Mouse (Mus musculus): Measurements from ENCODE around the gene Pla2g12a. TPM values are rescaled to one million over a fixed set of nuclear protein-coding genes. Genes with fewer than 3 reads are reported as not detected.

The Pla2g12a gene
- polyA plus RNA-seq (2015; fragmentation: Nextera tagmentation; extraction: Ambion mirVana): 53.2 and 58.0 TPM in 2 replicates

DNA sequence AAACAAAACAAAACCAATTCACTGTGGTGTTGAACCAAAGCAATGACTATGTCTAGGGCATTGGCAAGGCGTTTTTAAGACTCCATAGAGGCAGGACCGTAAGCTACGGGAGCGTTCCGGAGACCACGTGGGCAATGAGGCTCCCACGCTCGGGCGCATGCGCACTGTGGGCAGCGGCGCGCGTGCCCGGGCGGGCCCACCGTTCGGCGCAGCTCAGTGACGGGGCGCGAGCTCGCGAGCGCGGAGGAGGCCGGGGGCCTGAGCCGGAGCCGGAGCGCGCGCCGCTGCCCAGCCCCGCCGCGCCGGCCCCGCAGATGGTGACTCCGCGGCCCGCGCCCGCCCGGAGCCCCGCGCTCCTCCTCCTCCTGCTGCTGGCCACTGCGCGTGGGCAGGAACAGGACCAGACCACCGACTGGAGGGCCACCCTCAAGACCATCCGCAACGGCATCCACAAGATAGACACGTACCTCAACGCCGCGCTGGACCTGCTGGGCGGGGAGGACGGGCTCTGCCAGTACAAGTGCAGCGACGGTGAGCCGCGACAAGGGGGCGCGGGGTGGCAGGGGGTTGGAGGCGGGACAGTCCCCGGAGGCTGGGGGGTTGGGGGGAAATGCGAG lies at the start of gene Pla2g12a:
Gene Pla2g12a (plus strand): TSS at position 202 of the 617 bp plus-strand sequence.
- Histone ChIP-seq H3K36me3 (no peaks in the 10 kb centered on the region), H3K9ac (peak within 1 kb of the TSS; percentile 65), H3K4me2 (peak within 1 kb of the TSS; percentile 91), H3K4me3 (peak within 1 kb of the TSS; percentile 63), H3K4me1 (replicated peaks) (peaks cover 13% of the 10 kb centered on the region), H3K27me3 (no peaks in the 10 kb centered on the region), H3K27ac (peak within 1 kb of the TSS; percentile 74), H3K9me3 (replicated peaks) (no peaks in the 10 kb centered on the region)
- under 1% methylated on average over 65 of the region's 66 CpGs for WGBS
- peak; percentile 89 for ATAC-seq (replicated peaks; ENCODE audit: insufficient number of reproducible peaks, insufficient read depth, low FRiP score, low read depth)

DNA sequence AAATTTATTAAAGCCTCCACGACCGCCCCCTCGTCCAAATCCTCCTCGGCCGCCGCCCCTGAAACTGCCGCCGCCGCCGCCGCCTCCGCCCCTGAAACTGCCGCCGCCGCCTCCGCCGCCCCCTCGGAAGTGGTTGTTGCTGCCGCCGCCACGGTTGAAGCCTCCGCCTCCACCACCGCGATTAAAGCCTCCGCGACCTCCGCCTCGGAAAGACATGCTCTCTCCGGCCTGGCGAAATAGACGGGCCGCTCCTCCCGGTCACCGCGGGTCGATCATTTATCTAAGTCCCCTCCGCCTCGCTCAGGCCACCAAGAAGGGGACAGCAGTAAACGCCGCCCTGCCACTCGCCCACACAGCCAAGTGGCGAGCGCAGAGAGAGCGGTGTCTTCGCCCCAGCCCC lies 47.8 kb upstream of the Pla2g12a start:
- Histone ChIP-seq H3K9ac (peak overlapping the region; percentile 82), H3K4me1 (replicated peaks) (peaks cover 16% of the 10 kb centered on the region), H3K4me2 (peak overlapping the region; percentile 75), H3K27me3 (no peaks in the 10 kb centered on the region; the same call in 1 of the 2 replicates), H3K27ac (peak overlapping the region; percentile 87), H3K36me3 (peaks cover 7% of the 10 kb centered on the region), H3K9me3 (replicated peaks) (no peaks in the 10 kb centered on the region), H3K4me3 (peak overlapping the region; percentile 91)
- under 1% methylated on average over 44 of the region's 45 CpGs for WGBS
- ATAC-seq (replicated peaks; ENCODE audit: insufficient number of reproducible peaks, insufficient read depth, low FRiP score, low read depth): no peak; the same call in 1 of the 2 replicates

DNA sequence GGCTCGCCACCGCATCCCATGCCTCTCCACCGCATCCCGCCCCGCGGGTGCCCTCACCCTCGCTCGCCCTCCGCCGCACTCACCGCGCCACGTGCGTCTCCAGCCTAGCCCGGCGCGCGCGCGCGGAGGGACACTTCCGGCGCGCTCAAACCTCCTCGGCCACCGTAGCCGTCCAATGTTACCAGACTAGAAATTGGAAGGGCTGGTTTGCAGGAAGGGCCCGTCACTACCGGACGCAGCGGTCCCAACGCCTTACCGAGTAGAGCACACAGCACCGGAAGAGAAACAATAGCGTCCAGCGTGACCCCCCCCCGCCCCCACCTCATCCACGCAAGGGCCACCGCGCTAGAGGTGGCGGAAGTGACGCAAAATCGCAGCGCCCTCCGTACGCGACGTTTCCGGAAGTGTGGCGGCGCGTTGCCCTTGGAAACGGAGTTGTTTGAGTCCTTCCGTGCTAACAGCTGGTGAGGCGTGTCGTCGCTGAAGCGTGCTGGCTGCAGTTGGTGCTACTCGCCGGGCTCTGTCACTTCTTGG lies 47.3 kb upstream of the Pla2g12a start, which contains the start of gene Gar1:
Gene Gar1 (minus strand): TSS at position 362 of the 534 bp plus-strand sequence.
- peak within 1 kb of the TSS; percentile 87 for H3K27ac ChIP-seq
- H3K4me3 ChIP-seq: peak within 1 kb of the TSS; percentile 91
- no peaks in the 10 kb centered on the region; the same call in 1 of the 2 replicates for H3K27me3 ChIP-seq
- WGBS: under 1% methylated on average over 60 of the region's 60 CpGs
- no peaks in the 10 kb centered on the region for H3K9me3 ChIP-seq (replicated peaks)
- ATAC-seq (replicated peaks; ENCODE audit: insufficient number of reproducible peaks, insufficient read depth, low FRiP score, low read depth): peak; percentile 89
- H3K4me1 ChIP-seq (replicated peaks): peaks cover 21% of the 10 kb centered on the region
- peaks cover 3% of the 10 kb centered on the region for H3K36me3 ChIP-seq
- peak within 1 kb of the TSS; percentile 75 for H3K4me2 ChIP-seq
- peak within 1 kb of the TSS; percentile 82 for H3K9ac ChIP-seq

DNA sequence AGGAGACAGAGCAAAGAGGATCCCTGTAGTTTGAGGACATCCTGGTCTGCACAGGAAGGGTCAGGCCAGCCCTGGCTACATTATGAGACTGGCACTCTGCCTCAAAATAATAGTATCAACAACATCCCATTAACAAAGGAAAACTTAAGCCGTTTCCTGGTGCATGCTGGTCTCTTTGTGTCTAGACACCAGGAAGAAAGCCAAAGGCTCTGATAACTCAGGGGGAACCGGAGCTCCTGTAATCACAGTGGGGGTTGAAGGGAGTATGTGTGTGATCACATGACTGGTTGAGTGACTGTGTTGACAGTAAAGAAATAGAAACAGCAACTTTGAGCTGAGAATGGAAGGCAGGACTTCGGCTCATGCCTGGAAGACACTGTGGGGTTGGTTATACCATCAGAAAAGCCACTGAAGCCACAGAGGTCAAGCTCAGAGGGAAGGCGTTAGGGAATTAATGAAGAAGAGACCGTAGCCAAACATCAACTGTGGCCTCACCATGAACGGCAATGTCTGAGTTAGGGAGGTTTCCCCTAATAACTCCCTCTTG lies 42.9 kb upstream of the Pla2g12a start, which contains the start of gene Cfi:
Gene Cfi (plus strand): TSS at position 497 of the 547 bp plus-strand sequence.
- ATAC-seq (replicated peaks; ENCODE audit: insufficient number of reproducible peaks, insufficient read depth, low FRiP score, low read depth): peak; percentile 36; the same call in 1 of the 2 replicates
- no peaks in the 10 kb centered on the region; the same call in 1 of the 2 replicates for H3K27me3 ChIP-seq
- H3K9ac ChIP-seq: peak within 1 kb of the TSS; percentile 17; the same call in 1 of the 2 replicates
- peak within 1 kb of the TSS; percentile 66 for H3K27ac ChIP-seq
- H3K36me3 ChIP-seq: no peaks in the 10 kb centered on the region
- 44% methylated on average over 6 of the region's 6 CpGs for WGBS
- H3K9me3 ChIP-seq (replicated peaks): no peaks in the 10 kb centered on the region
- H3K4me2 ChIP-seq: peak within 1 kb of the TSS; percentile 51
- peak within 1 kb of the TSS; percentile 17 for H3K4me3 ChIP-seq
- peaks cover 10% of the 10 kb centered on the region for H3K4me1 ChIP-seq (replicated peaks)

DNA sequence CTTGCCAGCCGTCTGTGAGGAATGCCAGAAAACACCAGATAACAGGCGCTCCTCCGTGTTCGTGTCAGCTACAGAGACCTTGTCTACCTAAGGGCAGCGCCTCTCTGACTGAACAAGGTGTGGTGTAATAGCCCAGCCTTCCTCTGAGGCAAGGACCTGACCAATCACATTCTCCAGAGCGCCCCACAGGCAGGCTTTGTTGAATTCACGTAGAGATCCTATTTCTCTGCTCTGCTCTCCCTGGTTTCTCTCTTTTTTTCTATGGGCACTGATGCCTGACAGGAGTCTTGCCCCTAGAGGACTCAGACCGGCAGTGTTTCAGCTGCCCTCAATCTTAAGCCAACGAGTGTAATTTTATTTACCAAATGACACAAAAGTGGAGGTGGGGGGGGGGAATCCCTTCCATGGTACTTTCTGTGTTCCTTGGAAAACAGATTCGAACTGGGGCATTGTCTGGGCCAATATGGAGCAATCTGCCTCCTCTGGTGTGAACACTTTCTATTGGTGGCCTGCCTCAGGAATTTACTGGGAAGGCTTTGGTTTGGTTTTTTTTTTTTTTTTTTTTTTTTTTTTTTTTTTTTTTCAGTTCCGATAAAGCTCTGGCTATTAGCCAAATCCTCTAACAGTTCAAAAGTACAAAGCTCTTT lies 42.2 kb upstream of the Pla2g12a start:
- peak overlapping the region; percentile 51 for H3K4me2 ChIP-seq
- WGBS: 18% methylated on average over 11 of the region's 11 CpGs
- peak overlapping the region; percentile 17; the same call in 1 of the 2 replicates for H3K9ac ChIP-seq
- H3K27ac ChIP-seq: peak overlapping the region; percentile 66; the same call in 1 of the 2 replicates
- no peaks in the 10 kb centered on the region; the same call in 1 of the 2 replicates for H3K27me3 ChIP-seq
- H3K9me3 ChIP-seq (replicated peaks): no peaks in the 10 kb centered on the region
- peaks cover 10% of the 10 kb centered on the region for H3K4me1 ChIP-seq (replicated peaks)
- H3K4me3 ChIP-seq: peak overlapping the region; percentile 17
- no peak for ATAC-seq (replicated peaks; ENCODE audit: insufficient number of reproducible peaks, insufficient read depth, low FRiP score, low read depth)
- H3K36me3 ChIP-seq: no peaks in the 10 kb centered on the region

DNA sequence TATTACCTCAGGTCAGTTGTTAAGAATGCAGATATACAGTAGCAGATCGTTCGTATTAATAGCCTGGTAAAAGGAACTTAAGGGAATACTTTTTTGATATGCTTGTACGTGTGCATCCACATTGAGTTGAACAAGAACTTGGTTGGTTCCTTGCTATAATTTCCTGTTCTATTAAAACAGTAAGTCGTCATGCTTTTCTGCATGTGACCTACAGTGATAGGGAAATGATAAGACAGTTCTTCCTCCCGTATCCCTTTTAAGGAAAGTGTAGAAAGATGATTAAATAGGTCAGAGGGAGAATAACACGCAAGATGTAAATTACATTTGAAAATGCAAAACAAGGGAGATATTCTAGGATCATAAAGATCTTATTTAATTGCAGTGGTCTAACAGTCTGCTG lies 41.4 kb upstream of the Pla2g12a start:
- Histone ChIP-seq H3K4me2 (no peak overlapping the region), H3K36me3 (no peaks in the 10 kb centered on the region), H3K9ac (no peak overlapping the region), H3K27ac (no peak overlapping the region), H3K4me1 (replicated peaks) (peaks cover 10% of the 10 kb centered on the region), H3K27me3 (no peaks in the 10 kb centered on the region; the same call in 1 of the 2 replicates), H3K9me3 (replicated peaks) (no peaks in the 10 kb centered on the region), H3K4me3 (no peak overlapping the region)
- 63% methylated on average over 6 of the region's 6 CpGs for WGBS
- no peak for ATAC-seq (replicated peaks; ENCODE audit: insufficient number of reproducible peaks, insufficient read depth, low FRiP score, low read depth)

DNA sequence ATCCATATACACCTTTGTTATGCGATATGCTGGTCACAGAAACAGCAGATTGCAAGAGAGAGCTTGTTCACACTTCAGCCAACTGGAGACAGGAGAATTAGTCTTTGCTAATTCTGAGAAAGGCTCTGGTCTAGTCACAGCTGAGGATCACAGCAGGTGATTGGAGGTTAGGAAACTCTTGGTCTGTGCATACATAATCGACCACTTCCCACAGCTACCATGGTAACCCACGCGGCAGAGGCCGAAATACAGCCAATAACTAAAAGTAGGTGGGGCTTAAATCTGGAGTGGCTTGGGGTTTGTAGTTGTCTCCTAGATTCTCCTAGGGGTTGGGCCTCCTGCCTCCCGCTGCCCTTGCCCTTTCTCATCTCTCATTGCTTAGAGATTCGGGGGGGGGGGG lies 40.4 kb upstream of the Pla2g12a start:
- Histone ChIP-seq H3K27me3 (no peaks in the 10 kb centered on the region; the same call in 1 of the 2 replicates), H3K9me3 (replicated peaks) (no peaks in the 10 kb centered on the region), H3K27ac (no peak overlapping the region), H3K4me1 (replicated peaks) (peaks cover 10% of the 10 kb centered on the region), H3K4me3 (no peak overlapping the region), H3K36me3 (no peaks in the 10 kb centered on the region), H3K4me2 (no peak overlapping the region), H3K9ac (no peak overlapping the region)
- no peak for ATAC-seq (replicated peaks; ENCODE audit: insufficient number of reproducible peaks, insufficient read depth, low FRiP score, low read depth)
- WGBS: 51% methylated on average over 7 of the region's 7 CpGs

DNA sequence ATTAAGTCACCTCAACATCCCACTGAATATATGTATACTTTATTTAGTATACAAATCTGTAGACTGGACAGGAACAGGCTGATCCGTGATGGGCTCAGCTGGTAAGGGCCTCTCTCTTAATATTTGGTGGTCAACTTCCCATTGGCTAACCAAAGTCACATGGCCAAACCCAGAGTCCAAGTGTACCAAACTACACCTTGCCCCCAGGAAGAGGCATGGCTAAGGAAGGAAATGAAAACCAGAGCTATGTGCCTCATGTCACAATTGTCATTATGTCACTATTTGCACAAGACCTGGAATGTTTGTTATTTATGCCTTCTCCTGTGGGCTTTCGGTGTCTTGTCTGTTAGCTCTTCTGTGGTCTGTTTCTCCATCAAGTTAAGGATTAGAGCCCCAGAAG lies 32.5 kb upstream of the Pla2g12a start:
- Histone ChIP-seq H3K4me2 (no peak overlapping the region), H3K9me3 (replicated peaks) (no peaks in the 10 kb centered on the region), H3K36me3 (no peaks in the 10 kb centered on the region), H3K4me1 (replicated peaks) (no peaks in the 10 kb centered on the region), H3K9ac (no peak overlapping the region), H3K4me3 (no peak overlapping the region), H3K27me3 (0 out of 2 replicates have a peak, but pooled peaks cover 2% of the 10 kb centered on the region), H3K27ac (no peak overlapping the region)
- ATAC-seq (replicated peaks; ENCODE audit: insufficient number of reproducible peaks, insufficient read depth, low FRiP score, low read depth): no peak
- 80% methylated on average over 2 of the region's 2 CpGs for WGBS

DNA sequence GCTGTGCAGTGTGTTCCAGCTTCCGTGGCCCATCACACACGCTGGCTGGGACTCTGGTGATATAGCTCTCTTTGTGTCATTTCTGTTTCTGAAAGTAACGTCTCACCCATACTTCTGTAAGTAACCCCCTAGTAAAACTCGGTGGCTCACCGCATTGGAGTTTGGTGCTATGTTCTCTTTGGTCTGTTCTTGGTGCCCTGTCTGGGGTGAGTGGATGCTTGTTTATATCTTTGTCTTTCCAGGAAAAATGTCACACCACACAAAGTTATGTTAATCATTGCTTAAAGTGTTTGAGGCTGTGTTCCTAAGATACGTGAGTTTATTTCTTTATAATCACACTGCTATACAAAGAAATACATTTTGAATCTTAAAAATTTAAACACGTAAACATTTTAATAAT lies 31.6 kb upstream of the Pla2g12a start:
- Histone ChIP-seq H3K4me3 (no peak overlapping the region), H3K9me3 (replicated peaks) (no peaks in the 10 kb centered on the region), H3K4me2 (no peak overlapping the region), H3K27ac (no peak overlapping the region), H3K36me3 (no peaks in the 10 kb centered on the region), H3K4me1 (replicated peaks) (no peaks in the 10 kb centered on the region), H3K9ac (no peak overlapping the region), H3K27me3 (0 out of 2 replicates have a peak, but pooled peaks cover 2% of the 10 kb centered on the region)
- 76% methylated on average over 7 of the region's 7 CpGs for WGBS
- ATAC-seq (replicated peaks; ENCODE audit: insufficient number of reproducible peaks, insufficient read depth, low FRiP score, low read depth): no peak

DNA sequence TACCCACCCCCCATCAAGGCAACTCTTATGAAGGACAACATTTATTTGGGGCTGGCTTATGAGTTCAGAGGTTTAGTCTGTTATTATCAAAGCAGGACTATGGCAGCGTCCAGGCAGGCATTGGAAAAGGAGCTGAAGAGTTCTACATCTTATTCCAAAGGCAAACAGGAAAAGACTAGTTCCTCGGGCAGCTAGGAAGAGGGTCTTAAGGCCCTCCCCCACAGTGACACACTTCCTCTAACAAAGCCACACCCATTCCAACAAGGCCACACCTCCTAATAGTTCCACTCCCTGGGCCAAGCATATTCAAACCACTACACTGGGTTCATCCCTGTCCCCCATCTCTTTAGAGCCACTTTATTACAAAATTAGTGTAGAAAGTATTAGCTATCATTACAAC lies 15.8 kb upstream of the Pla2g12a start:
- no peak overlapping the region for H3K9ac ChIP-seq
- ATAC-seq (replicated peaks; ENCODE audit: insufficient number of reproducible peaks, insufficient read depth, low FRiP score, low read depth): no peak
- 62% methylated on average over 2 of the region's 2 CpGs for WGBS

DNA sequence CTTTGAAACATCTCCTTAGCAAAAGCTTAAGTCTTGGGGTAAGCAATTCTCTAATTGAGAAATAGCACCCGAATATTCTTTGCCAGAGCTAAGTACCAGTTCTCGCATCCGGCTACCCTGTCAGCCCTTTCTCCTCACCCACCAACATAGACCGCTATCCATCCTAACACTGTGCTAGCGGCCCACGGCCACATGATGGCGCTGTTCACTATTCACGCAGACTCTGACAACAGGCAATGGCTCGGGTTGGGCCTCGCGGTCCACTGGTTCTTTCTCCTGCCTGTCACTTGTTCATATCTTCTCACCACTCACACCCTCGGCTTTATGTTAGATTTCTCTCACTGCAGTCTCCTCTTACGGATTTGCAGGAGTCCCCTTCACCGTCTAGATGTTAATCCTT lies 14.7 kb upstream of the Pla2g12a start:
- WGBS: 37% methylated on average over 14 of the region's 14 CpGs
- Histone ChIP-seq H3K9me3 (replicated peaks) (no peaks in the 10 kb centered on the region), H3K27ac (no peak overlapping the region), H3K4me2 (no peak overlapping the region), H3K4me1 (replicated peaks) (no peaks in the 10 kb centered on the region), H3K4me3 (no peak overlapping the region), H3K9ac (no peak overlapping the region), H3K36me3 (no peaks in the 10 kb centered on the region), H3K27me3 (no peaks in the 10 kb centered on the region)
- ATAC-seq (replicated peaks; ENCODE audit: insufficient number of reproducible peaks, insufficient read depth, low FRiP score, low read depth): no peak

More for the DNA sequence above, 15.8 kb upstream of the Pla2g12a start:
- Histone ChIP-seq H3K4me2 (no peak overlapping the region), H3K4me3 (no peak overlapping the region), H3K4me1 (replicated peaks) (no peaks in the 10 kb centered on the region), H3K27me3 (no peaks in the 10 kb centered on the region), H3K36me3 (no peaks in the 10 kb centered on the region), H3K9me3 (replicated peaks) (no peaks in the 10 kb centered on the region), H3K27ac (no peak overlapping the region)
